Comparison of ENCODE assay signal across 16 mouse cellular contexts in genomic region chr5:73103657-73104056, GRCm38 (mm10).
DNase-seq lines count a peak whose midpoint lies in the region; ATAC-seq and TF ChIP-seq lines count a peak whose summit lies in the region.
"Had no signal": no experiment of that assay in that cellular context is flagged by ENCODE, and none has a peak within 500 bp of the region (broad histone marks: within the 10 kb centered on the region; RNA-seq: fewer than 3 reads in every experiment).

No protein-coding gene starts in this region.

- no peaks in the 10 kb centered on the region for H3K27me3 ChIP-seq in stomach, embryonic 14.5 days (ENCODE audit: control insufficient read depth, insufficient read depth, low read length)
- H3K27me3 ChIP-seq: neural tube, embryonic 12.5 days had no signal

- DNase-seq in 3T3-L1 (ENCODE audit: low read depth, low spot score) (peak; percentile 15), MN1 (ENCODE audit: low spot score) (peak; percentile 70)
- peak; percentile 48 for DNase-seq in lung, adult 2 months
- DNase-seq in natural killer cell, adult 2 months (ENCODE audit: low spot score in 2 of 2): no peak
- no peak for DNase-seq in adrenal gland, postnatal 36 days
- no peak for DNase-seq in cerebellum, adult 11-12 months
- DNase-seq: adrenal gland, adult 8-10 months; heart, adult 2 months; kidney, postnatal 4 days had no signal

- H3K36me3 ChIP-seq in stomach, embryonic 14.5 days (ENCODE audit: control insufficient read depth, insufficient read depth, low read length): peaks cover 29% of the 10 kb centered on the region

- no peak overlapping the region for H3K4me3 ChIP-seq in lung, adult 2 months (replicated peaks; ENCODE audit: extremely low read depth, low read depth, low read length)
- H3K4me3 ChIP-seq in stomach, embryonic 14.5 days (ENCODE audit: low read depth, low read length): no peak overlapping the region
- H3K4me3 ChIP-seq: erythroblast, embryonic 14.5 days; heart, adult 2 months; left cerebral cortex, adult 2 months; midbrain, embryonic 10.5 days; neural tube, embryonic 12.5 days had no signal

- peak; percentile 89 for ATAC-seq in stomach, embryonic 14.5 days (ENCODE audit: insufficient number of reproducible peaks, insufficient read depth, low FRiP score, low read depth)
- ATAC-seq: inflammation-experienced regulatory T-cells, adult 6 months had no signal

- TF ChIP-seq CTCF in lung, adult 2 months (IDR thresholded peaks at IDR 0.05; ENCODE audit: insufficient read depth, low read length): no peak

- H3K4me2 ChIP-seq in stomach, embryonic 14.5 days (replicated peaks; ENCODE audit: low read depth, low read length): no peak overlapping the region
- H3K4me2 ChIP-seq: neural tube, embryonic 12.5 days had no signal

- H3K4me1 ChIP-seq in lung, adult 2 months (ENCODE audit: control insufficient read depth, insufficient read depth, low read length): no peaks in the 10 kb centered on the region
- no peaks in the 10 kb centered on the region for H3K4me1 ChIP-seq in stomach, embryonic 14.5 days (ENCODE audit: control insufficient read depth, insufficient read depth, low read length)
- H3K4me1 ChIP-seq: neural tube, embryonic 12.5 days had no signal

- TF ChIP-seq POLR2A in lung, adult 2 months (IDR thresholded peaks at IDR 0.05; ENCODE audit: borderline replicate concordance, extremely low read depth, low read depth, low read length): no peak

- WGBS in lung, adult 2 months: 56% methylated on average over 7 of the region's 7 CpGs
- WGBS in stomach, embryonic 14.5 days: 81% methylated on average over 7 of the region's 7 CpGs

- H3K27ac ChIP-seq in stomach, embryonic 14.5 days (ENCODE audit: low read length): no peak overlapping the region; the same call in 1 of the 2 replicates
- H3K27ac ChIP-seq: heart, adult 2 months; left cerebral cortex, adult 2 months; liver, embryonic 14.5 days; midbrain, embryonic 10.5 days; neural tube, embryonic 12.5 days had no signal

- H3K9ac ChIP-seq in stomach, embryonic 14.5 days (replicated peaks; ENCODE audit: low read depth, low read length): no peak overlapping the region
- H3K9ac ChIP-seq: liver, embryonic 14.5 days; neural tube, embryonic 12.5 days had no signal

- H3K9me3 ChIP-seq in stomach, embryonic 14.5 days (ENCODE audit: control insufficient read depth, low read depth, low read length): no peaks in the 10 kb centered on the region
- H3K9me3 ChIP-seq: midbrain, embryonic 10.5 days; neural tube, embryonic 12.5 days had no signal

Comparison
In these comparisons a context has a peak if more than half of its experiments do, and no peak if none do; other contexts are left out.
1. DNase-seq: peak in 3T3-L1 (single experiment), MN1 (single experiment) and lung, adult 2 months (single experiment); none in natural killer cell, adult 2 months (0 of 2), adrenal gland, postnatal 36 days (0 of 2) and cerebellum, adult 11-12 months (single experiment).